Mouse (Mus musculus): ENCODE data around the gene Mov10.

GRCm38 (mm10) chr3:104822413-104822812, 4.0 kb upstream of the Mov10 start:
- TF ChIP-seq CTCF (IDR thresholded peaks at IDR 0.05; ENCODE audit: extremely low read depth, insufficient read length, insufficient replicate concordance, low read depth, low read length): no peak
- TF ChIP-seq POLR2A (IDR thresholded peaks at IDR 0.05; ENCODE audit: low read depth, low read length): no peak
